Mouse (Mus musculus): ENCODE data around the gene Med14. TPM values are rescaled to one million over a fixed set of nuclear protein-coding genes. Genes with fewer than 3 reads are reported as not detected.
A peak's percentile ranks its signal among the peaks of the same experiment; 100 is the strongest.

Gene Med14
- polyA plus RNA-seq, 1 experiment, result 9.4 TPM

DNA sequence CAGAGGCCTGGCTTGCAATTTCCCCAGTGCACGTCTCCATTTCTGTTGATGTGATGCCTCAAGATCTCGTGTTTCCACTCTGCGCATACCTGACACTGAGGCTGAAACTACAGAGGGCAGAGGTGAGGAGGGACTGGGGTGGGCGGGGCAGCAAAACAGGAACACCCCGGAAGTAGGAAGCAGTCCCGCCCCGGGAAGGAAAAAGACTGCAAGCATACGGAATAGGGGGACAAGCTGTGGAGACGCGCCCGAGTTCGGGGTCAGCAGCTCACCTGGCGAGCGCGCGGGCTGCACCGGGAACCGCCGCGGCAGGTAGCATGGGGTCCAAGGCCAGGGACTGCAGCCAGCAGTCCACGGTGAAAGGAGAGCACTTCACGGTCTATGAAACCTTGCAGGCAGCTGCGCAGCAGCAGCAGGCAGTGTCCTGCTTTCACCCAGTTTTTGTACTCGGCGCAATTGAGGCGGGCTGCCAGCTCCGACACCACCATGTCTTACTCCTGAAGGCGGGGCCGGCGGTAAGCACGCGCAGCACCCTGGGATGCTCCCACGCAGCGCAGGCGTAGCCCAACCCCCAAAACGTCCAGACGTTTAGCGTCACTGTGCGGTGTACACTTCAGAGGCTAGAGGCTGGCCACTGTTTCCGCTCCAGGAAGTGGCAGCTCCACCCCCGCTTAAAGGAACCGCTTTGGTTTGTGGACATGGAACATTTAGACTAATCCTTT lies 88.7 kb downstream of the Med14 start, which contains the start of gene 1810030O07Rik:
Gene 1810030O07Rik (minus strand): TSS at position 615 of the 722 bp plus-strand sequence.
- Histone ChIP-seq H3K4me3 (ENCODE audit: low read depth, low read length) (peak within 1 kb of the TSS; percentile 99), H3K27ac (ENCODE audit: insufficient read depth, low read depth, low read length) (peak within 1 kb of the TSS; percentile 98), H3K4me1 (ENCODE audit: control insufficient read depth, insufficient read depth, insufficient read length, low read length) (peaks cover 2% of the 10 kb centered on the region; the same call in 1 of the 2 replicates), H3K36me3 (ENCODE audit: control insufficient read depth, insufficient read depth, low read length) (peaks cover 13% of the 10 kb centered on the region), H3K27me3 (ENCODE audit: control insufficient read depth, insufficient read depth, low read length) (no peaks in the 10 kb centered on the region)
- TF ChIP-seq CTCF (IDR thresholded peaks at IDR 0.05; ENCODE audit: extremely low read depth, insufficient read length, insufficient replicate concordance, low read depth, low read length) (no peak), POLR2A (IDR thresholded peaks at IDR 0.05; ENCODE audit: low read depth, low read length) (peak; percentile 44; the same call in 1 of the 2 replicates)
- 6% methylated on average over 42 of the region's 42 CpGs for WGBS

GRCm38 (mm10) chrX:12653879-12654278 lies 108.0 kb downstream of the Med14 start:
- H3K27me3 ChIP-seq (ENCODE audit: control insufficient read depth, insufficient read depth, low read length), result no peaks in the 10 kb centered on the region

DNA sequence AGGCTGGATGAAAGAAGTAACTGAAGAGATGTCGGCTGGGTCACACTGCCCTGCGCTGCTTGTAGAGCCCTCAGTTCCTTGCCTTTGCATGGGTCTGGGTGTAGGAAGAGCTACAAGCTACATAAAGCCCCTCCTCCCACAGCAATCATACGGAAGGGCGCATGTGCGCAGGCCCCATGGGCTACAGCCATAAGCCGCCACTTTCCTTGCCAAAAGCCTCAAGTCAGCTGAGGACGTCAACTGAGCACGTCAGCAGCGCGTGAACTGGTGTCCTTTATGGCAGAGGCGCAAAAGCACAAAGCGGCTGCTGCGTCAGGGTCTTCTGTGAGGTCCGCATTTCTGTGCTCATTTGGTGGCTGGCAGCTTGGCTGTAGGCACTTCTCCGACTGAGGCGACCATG lies 110.0 kb downstream of the Med14 start:
- TF ChIP-seq POLR2A (IDR thresholded peaks at IDR 0.05; ENCODE audit: low read depth, low read length), result no peak
- TF ChIP-seq CTCF (IDR thresholded peaks at IDR 0.05; ENCODE audit: extremely low read depth, insufficient read length, insufficient replicate concordance, low read depth, low read length), result no peak
- 93% methylated on average over 16 of the region's 16 CpGs for WGBS
- H3K4me1 ChIP-seq (ENCODE audit: control insufficient read depth, insufficient read depth, insufficient read length, low read length), result no peaks in the 10 kb centered on the region
- H3K27me3 ChIP-seq (ENCODE audit: control insufficient read depth, insufficient read depth, low read length), result no peaks in the 10 kb centered on the region
- H3K4me3 ChIP-seq (ENCODE audit: low read depth, low read length), result no peak overlapping the region
- H3K27ac ChIP-seq (ENCODE audit: insufficient read depth, low read depth, low read length), result no peak overlapping the region
- H3K36me3 ChIP-seq (ENCODE audit: control insufficient read depth, insufficient read depth, low read length), result peaks cover 16% of the 10 kb centered on the region

More at GRCm38 (mm10) chrX:12653879-12654278, 108.0 kb downstream of the Med14 start:
- TF ChIP-seq POLR2A (IDR thresholded peaks at IDR 0.05; ENCODE audit: low read depth, low read length), result no peak
- TF ChIP-seq CTCF (IDR thresholded peaks at IDR 0.05; ENCODE audit: extremely low read depth, insufficient read length, insufficient replicate concordance, low read depth, low read length), result no peak
- Histone ChIP-seq H3K4me1 (ENCODE audit: control insufficient read depth, insufficient read depth, insufficient read length, low read length) (no peaks in the 10 kb centered on the region), H3K4me3 (ENCODE audit: low read depth, low read length) (no peak overlapping the region), H3K36me3 (ENCODE audit: control insufficient read depth, insufficient read depth, low read length) (peaks cover 29% of the 10 kb centered on the region), H3K27ac (ENCODE audit: insufficient read depth, low read depth, low read length) (no peak overlapping the region)
- 84% methylated on average over 2 of the region's 2 CpGs for WGBS

- Histone ChIP-seq H3K27ac (ENCODE audit: insufficient read depth, low read depth, low read length) (no peak overlapping the region), H3K4me1 (ENCODE audit: control insufficient read depth, insufficient read depth, insufficient read length, low read length) (no peaks in the 10 kb centered on the region), H3K27me3 (ENCODE audit: control insufficient read depth, insufficient read depth, low read length) (no peaks in the 10 kb centered on the region), H3K4me3 (ENCODE audit: low read depth, low read length) (no peak overlapping the region), H3K36me3 (ENCODE audit: control insufficient read depth, insufficient read depth, low read length) (no peaks in the 10 kb centered on the region)
- TF ChIP-seq POLR2A (IDR thresholded peaks at IDR 0.05; ENCODE audit: low read depth, low read length) (no peak), CTCF (IDR thresholded peaks at IDR 0.05; ENCODE audit: extremely low read depth, insufficient read length, insufficient replicate concordance, low read depth, low read length) (0 out of 2 replicates have a peak, but pooled peaks have one; percentile 8)
- WGBS, result 53% methylated on average over 12 of the region's 12 CpGs
Measured at GRCm38 (mm10) chrX:12645531-12646304, 116.2 kb downstream of the Med14 start.

DNA sequence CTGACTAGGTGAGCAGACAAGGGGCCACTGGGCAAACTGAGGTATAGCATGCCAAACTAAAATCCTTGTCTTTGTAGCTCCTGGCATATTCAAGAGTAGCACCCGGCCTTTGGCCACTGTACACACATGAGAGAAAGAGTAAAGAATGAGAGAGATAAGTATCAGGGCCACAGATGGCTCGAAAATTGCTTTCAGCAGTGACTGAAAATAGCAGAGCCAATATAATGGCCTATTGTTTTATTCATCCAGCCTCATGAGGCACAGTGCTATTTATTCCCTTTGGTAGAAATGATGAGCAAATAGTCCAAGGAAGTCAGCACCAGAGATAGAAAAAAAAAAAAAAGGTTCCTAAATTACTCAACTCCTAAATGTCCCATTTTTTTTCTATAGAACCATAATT lies 116.9 kb downstream of the Med14 start:
- WGBS, result 21% methylated on average over 2 of the region's 2 CpGs
- Histone ChIP-seq H3K4me1 (ENCODE audit: control insufficient read depth, insufficient read depth, insufficient read length, low read length) (no peaks in the 10 kb centered on the region), H3K4me3 (ENCODE audit: low read depth, low read length) (no peak overlapping the region), H3K27me3 (ENCODE audit: control insufficient read depth, insufficient read depth, low read length) (no peaks in the 10 kb centered on the region), H3K27ac (ENCODE audit: insufficient read depth, low read depth, low read length) (no peak overlapping the region), H3K36me3 (ENCODE audit: control insufficient read depth, insufficient read depth, low read length) (no peaks in the 10 kb centered on the region)
- no peak for TF ChIP-seq POLR2A (IDR thresholded peaks at IDR 0.05; ENCODE audit: low read depth, low read length)
- TF ChIP-seq CTCF (IDR thresholded peaks at IDR 0.05; ENCODE audit: extremely low read depth, insufficient read length, insufficient replicate concordance, low read depth, low read length), result no peak

Other genes with a start within 250 kb of the Med14 start
- gene Atp6ap2, start 174.3 kb downstream of the Med14 start, polyA plus RNA-seq (2012; rRNA removed), result 3.3 and 6.7 TPM in 2 replicates
- gene 1810030O07Rik, start 88.4 kb downstream of the Med14 start, polyA plus RNA-seq (2012; rRNA removed), result 3.1 and 6.6 TPM in 2 replicates